Mouse (Mus musculus): ENCODE results near the gene Tpcn1.

The Tpcn1 gene

GRCm38 (mm10) chr5:120579211-120579897, 9.1 kb downstream of the Tpcn1 start:
- no peak for DNase-seq (ENCODE audit: low read depth, low spot score)

GRCm38 (mm10) chr5:120578504-120579081, 9.9 kb downstream of the Tpcn1 start:
- no peak for DNase-seq (ENCODE audit: low read depth, low spot score)

- no peak for DNase-seq (ENCODE audit: low read depth, low spot score)
These were observed 10.5 kb downstream of the Tpcn1 start for GRCm38 (mm10) chr5:120577935-120578441.

- DNase-seq (ENCODE audit: low read depth, low spot score), result no peak
These were observed 11.6 kb downstream of the Tpcn1 start for GRCm38 (mm10) chr5:120576781-120577301.

- DNase-seq (ENCODE audit: low read depth, low spot score), result no peak
These were observed 13.9 kb downstream of the Tpcn1 start for GRCm38 (mm10) chr5:120574469-120575063.

GRCm38 (mm10) chr5:120571056-120571740, 17.3 kb downstream of the Tpcn1 start:
- DNase-seq (ENCODE audit: low read depth, low spot score), result no peak

- no peak for DNase-seq (ENCODE audit: low read depth, low spot score)
These were observed 18.1 kb downstream of the Tpcn1 start for GRCm38 (mm10) chr5:120570289-120570897.

- no peak for DNase-seq (ENCODE audit: low read depth, low spot score)
These were observed 18.7 kb downstream of the Tpcn1 start for GRCm38 (mm10) chr5:120569791-120570190.

- no peak for DNase-seq (ENCODE audit: low read depth, low spot score)
These were observed 19.5 kb downstream of the Tpcn1 start for GRCm38 (mm10) chr5:120568964-120569363.

GRCm38 (mm10) chr5:120568336-120568768, 20.1 kb downstream of the Tpcn1 start:
- DNase-seq (ENCODE audit: low read depth, low spot score), result no peak

- DNase-seq (ENCODE audit: low read depth, low spot score), result no peak
These were observed 20.7 kb downstream of the Tpcn1 start for GRCm38 (mm10) chr5:120567761-120568211.

GRCm38 (mm10) chr5:120567253-120567701, 21.2 kb downstream of the Tpcn1 start:
- DNase-seq (ENCODE audit: low read depth, low spot score), result no peak

GRCm38 (mm10) chr5:120566681-120567252, 21.7 kb downstream of the Tpcn1 start:
- DNase-seq (ENCODE audit: low read depth, low spot score), result no peak

- no peak for DNase-seq (ENCODE audit: low read depth, low spot score)
These were observed 22.4 kb downstream of the Tpcn1 start for GRCm38 (mm10) chr5:120566101-120566500.

- DNase-seq (ENCODE audit: low read depth, low spot score), result no peak
These were observed 23.1 kb downstream of the Tpcn1 start for GRCm38 (mm10) chr5:120565171-120565905.

- no peak for DNase-seq (ENCODE audit: low read depth, low spot score)
These were observed 24.6 kb downstream of the Tpcn1 start for GRCm38 (mm10) chr5:120563914-120564311.

- no peak for DNase-seq (ENCODE audit: low read depth, low spot score)
These were observed 25.2 kb downstream of the Tpcn1 start for GRCm38 (mm10) chr5:120562956-120563913.

- no peak for DNase-seq (ENCODE audit: low read depth, low spot score)
These were observed 27.7 kb downstream of the Tpcn1 start for GRCm38 (mm10) chr5:120560616-120561311.
